8 mouse cellular contexts compared by ENCODE assay signal in genomic region chr2:35495486-35496278, GRCm38 (mm10). TPM values are rescaled to one million over a fixed set of nuclear protein-coding genes. Genes with fewer than 3 reads are reported as not detected.
DNase-seq lines count a peak whose midpoint lies in the region; ATAC-seq and TF ChIP-seq lines count a peak whose summit lies in the region.

No protein-coding gene starts in this region.

- no peak overlapping the region for H3K9ac ChIP-seq in heart, embryonic 11.5 days (ENCODE audit: low read depth, low read length)
- no peak overlapping the region for H3K9ac ChIP-seq in heart, embryonic 12.5 days
- no peak overlapping the region for H3K9ac ChIP-seq in kidney, postnatal 0 days (ENCODE audit: low read depth, low read length)

- TF ChIP-seq CTCF in kidney, postnatal 0 days (IDR thresholded peaks at IDR 0.05; ENCODE audit: low read depth): peak; percentile 27; the same call in 1 of the 2 replicates
- peak; percentile 18; the same call in 1 of the 2 replicates for TF ChIP-seq CTCF in spleen, adult 2 months (IDR thresholded peaks at IDR 0.05; ENCODE audit: extremely low read depth, insufficient read depth, insufficient read length, insufficient replicate concordance)

- peaks cover 17% of the 10 kb centered on the region for H3K4me1 ChIP-seq in heart, embryonic 11.5 days (ENCODE audit: control insufficient read depth, insufficient read depth, low read length)
- H3K4me1 ChIP-seq in heart, embryonic 12.5 days (replicated peaks): peaks cover 19% of the 10 kb centered on the region
- peaks cover 12% of the 10 kb centered on the region; the same call in 1 of the 2 replicates for H3K4me1 ChIP-seq in kidney, postnatal 0 days (replicated peaks; ENCODE audit: insufficient read depth, low read length)
- peaks cover 44% of the 10 kb centered on the region for H3K4me1 ChIP-seq in spleen, adult 2 months (ENCODE audit: control insufficient read depth, insufficient read depth, insufficient read length)

- TF ChIP-seq POLR2A in spleen, adult 2 months (IDR thresholded peaks at IDR 0.05; ENCODE audit: low read depth, low read length): no peak; the same call in 1 of the 2 replicates

- peak overlapping the region; percentile 47; the same call in 1 of the 2 replicates for H3K27ac ChIP-seq in heart, embryonic 11.5 days (ENCODE audit: low read depth, low read length)
- no peak overlapping the region for H3K27ac ChIP-seq in heart, embryonic 12.5 days (ENCODE audit: poor library complexity, severe bottlenecking)
- H3K27ac ChIP-seq in kidney, postnatal 0 days: peak overlapping the region; percentile 62
- H3K27ac ChIP-seq in spleen, adult 2 months (ENCODE audit: insufficient read depth, low read length): peak overlapping the region; percentile 98

- no peak overlapping the region for H3K4me3 ChIP-seq in heart, embryonic 11.5 days (ENCODE audit: low read depth, low read length)
- H3K4me3 ChIP-seq in heart, embryonic 12.5 days: no peak overlapping the region
- no peak overlapping the region for H3K4me3 ChIP-seq in kidney, postnatal 0 days (replicated peaks; ENCODE audit: low read depth, low read length)
- H3K4me3 ChIP-seq in spleen, adult 2 months (ENCODE audit: extremely low read depth, insufficient read depth, insufficient read length): peak overlapping the region; percentile 44

- no peaks in the 10 kb centered on the region; the same call in 1 of the 2 replicates for H3K27me3 ChIP-seq in heart, embryonic 11.5 days (ENCODE audit: control insufficient read depth, insufficient read depth, low read length)
- no peaks in the 10 kb centered on the region for H3K27me3 ChIP-seq in heart, embryonic 12.5 days (replicated peaks)
- H3K27me3 ChIP-seq in kidney, postnatal 0 days (ENCODE audit: insufficient read depth, low read length): no peaks in the 10 kb centered on the region
- no peaks in the 10 kb centered on the region for H3K27me3 ChIP-seq in spleen, adult 2 months (ENCODE audit: control insufficient read depth, insufficient read depth, low read length)

- H3K36me3 ChIP-seq in heart, embryonic 11.5 days (ENCODE audit: control insufficient read depth, insufficient read depth, low read length): no peaks in the 10 kb centered on the region
- H3K36me3 ChIP-seq in heart, embryonic 12.5 days: no peaks in the 10 kb centered on the region
- no peaks in the 10 kb centered on the region for H3K36me3 ChIP-seq in kidney, postnatal 0 days (ENCODE audit: insufficient read depth, low read length)
- H3K36me3 ChIP-seq in spleen, adult 2 months (ENCODE audit: control insufficient read depth, insufficient read depth, low read length): no peaks in the 10 kb centered on the region

- no peaks in the 10 kb centered on the region for H3K9me3 ChIP-seq in heart, embryonic 11.5 days (replicated peaks; ENCODE audit: control insufficient read depth, low read length)
- peaks cover 6% of the 10 kb centered on the region for H3K9me3 ChIP-seq in heart, embryonic 12.5 days (replicated peaks)
- no peaks in the 10 kb centered on the region for H3K9me3 ChIP-seq in kidney, postnatal 0 days (replicated peaks; ENCODE audit: low read length)

- H3K4me2 ChIP-seq in heart, embryonic 11.5 days: no peak overlapping the region
- H3K4me2 ChIP-seq in heart, embryonic 12.5 days: no peak overlapping the region
- no peak overlapping the region for H3K4me2 ChIP-seq in kidney, postnatal 0 days (ENCODE audit: low read length)

- 66% methylated on average over 16 of the region's 16 CpGs for WGBS in heart, embryonic 11.5 days (ENCODE audit: insufficient replicate concordance)
- 62% methylated on average over 16 of the region's 16 CpGs for WGBS in heart, embryonic 12.5 days
- 53% methylated on average over 16 of the region's 16 CpGs for WGBS in kidney, postnatal 0 days
- WGBS in spleen, adult 2 months: 4% methylated on average over 16 of the region's 16 CpGs

- peak; percentile 73 for DNase-seq in T-cell, adult 2 months (ENCODE audit: low spot score)
- peak; percentile 49 for DNase-seq in kidney, postnatal 0 days (ENCODE audit: low spot score)
- DNase-seq in spleen, adult 2 months (ENCODE audit: low read depth in 1 of 2, low spot score in 2 of 2): peak; percentile 63 to 94
- DNase-seq in cerebellum, adult 11-12 months: no peak
- DNase-seq in layer of hippocampus, adult 8-10 months (ENCODE audit: low spot score in 2 of 2): no peak

- ATAC-seq in heart, embryonic 11.5 days (replicated peaks; ENCODE audit: insufficient number of reproducible peaks, low FRiP score, low TSS enrichment): no peak
- no peak for ATAC-seq in heart, embryonic 12.5 days (ENCODE audit: insufficient number of reproducible peaks, low FRiP score)
- ATAC-seq in kidney, postnatal 0 days (replicated peaks; ENCODE audit: low FRiP score, low read depth): no peak
- ATAC-seq in erythroid progenitor cell, adult 5-6 weeks (replicated peaks; ENCODE audit: low FRiP score, poor library complexity, severe bottlenecking): no peak

RNA-seq across cellular contexts. Expression of gene Ggta1, which starts 32.7 kb away (rescaled TPM):
- polyA plus RNA-seq in heart, embryonic 11.5 days (2014; fragmentation: Nextera tagmentation; extraction: Ambion mirVana): 38.1 and 42.1 TPM in 2 replicates
- 46.5 and 47.1 TPM in 2 replicates for polyA plus RNA-seq in heart, embryonic 12.5 days (2016; fragmentation: Nextera tagmentation; extraction: Ambion mirVana)
- polyA plus RNA-seq in kidney, postnatal 0 days (2015; fragmentation: Nextera tagmentation; extraction: Ambion mirVana): 16.2 and 16.5 TPM in 2 replicates
- 20.1 and 21.6 TPM in 2 replicates for polyA plus RNA-seq in spleen, adult 2 months (2012; rRNA removed)
- 10 to 100 TPM in 2 of 4 experiments, 1 to 10 TPM in 2; 2.6 to 16.0 (median 6.7) TPM for total RNA-seq in layer of hippocampus, adult 8-10 months (2022)
- total RNA-seq in erythroid progenitor cell, adult 5-6 weeks (2015; ENCODE audit: low replicate concordance): 12.2 and 14.4 TPM in 2 replicates
- 6.2 and 6.8 TPM in 2 replicates for total RNA-seq in erythroid progenitor cell, adult 5-6 weeks (2017; ENCODE audit: low replicate concordance)

Comparison
In these comparisons a context has a peak if more than half of its experiments do, and no peak if none do; other contexts are left out.
1. DNase-seq: peak in T-cell, adult 2 months (single experiment), kidney, postnatal 0 days (single experiment) and spleen, adult 2 months (2 of 2); none in cerebellum, adult 11-12 months (single experiment) and layer of hippocampus, adult 8-10 months (0 of 2).